Mouse (Mus musculus) heart, embryonic 14.5 days (tissue): ENCODE results near the gene Med29. TPM values are rescaled to one million over a fixed set of nuclear protein-coding genes. Genes with fewer than 3 reads are reported as not detected.

ENCODE experiments used
- ATAC-seq: fragments of 200-750 bp; cut with Nextera tagmentation; 2 replicates; pipeline ENCODE4 v1.8.0; 2017; ENCODE audit warnings: low read depth, moderate TSS enrichment; ENCODE audit not compliant: insufficient number of reproducible peaks, insufficient read depth, low FRiP score
- H3K27ac ChIP-seq, 2 experiments: fragments of 200-500 bp in 1 of 2; fragments of 300-500 bp in 1 of 2; sonication (generic) in 1 of 2; replicated peaks in 1 of 2; 2 replicates each; pipeline ENCODE4 v1.5.1; 2012 to 2014; ENCODE audit warnings: low read depth in 2 of 2, low read length in 2 of 2, control low read depth in 1 of 2, mild to moderate bottlenecking in 1 of 2, mixed read lengths in 1 of 2; ENCODE audit not compliant: control insufficient read depth in 1 of 2, insufficient read depth in 1 of 2
- H3K27me3 ChIP-seq: fragments of 300-500 bp; sonication (generic); 2 replicates; pipeline ENCODE4 v1.6.1; 2014; ENCODE audit warnings: mild to moderate bottlenecking, low read length, control low read depth; ENCODE audit not compliant: control insufficient read depth, insufficient read depth
- H3K36me3 ChIP-seq: fragments of 300-500 bp; sonication (generic); 2 replicates; pipeline ENCODE4 v1.6.1; 2014; ENCODE audit warnings: mild to moderate bottlenecking, control low read depth, low read length, mixed read lengths; ENCODE audit not compliant: control insufficient read depth, insufficient read depth
- H3K4me1 ChIP-seq, 2 experiments: fragments of 200-500 bp in 1 of 2; fragments of 300-500 bp in 1 of 2; sonication (generic) in 1 of 2; 2 replicates each; pipeline ENCODE4 v1.6.1; 2012 to 2014; ENCODE audit warnings: low read length in 2 of 2, control low read depth in 1 of 2, mixed read lengths in 1 of 2; ENCODE audit not compliant: control insufficient read depth in 2 of 2, insufficient read depth in 2 of 2
- H3K4me2 ChIP-seq: fragments of 300-500 bp; sonication (generic); 2 replicates; pipeline ENCODE4 v1.6.1; 2014; ENCODE audit warnings: mild to moderate bottlenecking, low read length
- H3K4me3 ChIP-seq, 2 experiments: fragments of 200-500 bp in 1 of 2; fragments of 300-500 bp in 1 of 2; sonication (generic) in 1 of 2; 2 replicates each; pipeline ENCODE4 v1.5.1; 2012 to 2014; ENCODE audit warnings: low read length in 2 of 2, mild to moderate bottlenecking in 2 of 2, control low read depth in 1 of 2, low read depth in 1 of 2, moderate library complexity in 1 of 2; ENCODE audit not compliant: control insufficient read depth in 1 of 2, insufficient read depth in 1 of 2
- H3K9ac ChIP-seq: fragments of 300-500 bp; sonication (generic); 2 replicates; pipeline ENCODE4 v1.6.1; 2014; ENCODE audit warnings: mild to moderate bottlenecking, low read length
- H3K9me3 ChIP-seq: fragments of 300-500 bp; sonication (generic); 2 replicates; pipeline ENCODE4 v1.6.1; 2016; ENCODE audit warnings: low read length, control low read depth; ENCODE audit not compliant: control insufficient read depth
- WGBS: fragments of 180-500 bp; shearing (Covaris S2); extraction: QIAGEN DNeasy Blood & Tissue Kit; methylation state at CpG from one replicate; pipeline ENCODE4 v1.1.7; 2014; 5-methylcytosine and 5-hydroxymethylcytosine counted together
- polyA plus RNA-seq: library from polyadenylated mRNA; unstranded; fragments of >200 nt; fragmentation: Nextera tagmentation; extraction: Ambion mirVana; gene quantifications from 2 replicates; pipeline ENCODE4 v1.2.1, GENCODE M21; 2014

Gene Med29
- polyA plus RNA-seq, 1 experiment from 2014 or later, result 57.7 TPM

DNA sequence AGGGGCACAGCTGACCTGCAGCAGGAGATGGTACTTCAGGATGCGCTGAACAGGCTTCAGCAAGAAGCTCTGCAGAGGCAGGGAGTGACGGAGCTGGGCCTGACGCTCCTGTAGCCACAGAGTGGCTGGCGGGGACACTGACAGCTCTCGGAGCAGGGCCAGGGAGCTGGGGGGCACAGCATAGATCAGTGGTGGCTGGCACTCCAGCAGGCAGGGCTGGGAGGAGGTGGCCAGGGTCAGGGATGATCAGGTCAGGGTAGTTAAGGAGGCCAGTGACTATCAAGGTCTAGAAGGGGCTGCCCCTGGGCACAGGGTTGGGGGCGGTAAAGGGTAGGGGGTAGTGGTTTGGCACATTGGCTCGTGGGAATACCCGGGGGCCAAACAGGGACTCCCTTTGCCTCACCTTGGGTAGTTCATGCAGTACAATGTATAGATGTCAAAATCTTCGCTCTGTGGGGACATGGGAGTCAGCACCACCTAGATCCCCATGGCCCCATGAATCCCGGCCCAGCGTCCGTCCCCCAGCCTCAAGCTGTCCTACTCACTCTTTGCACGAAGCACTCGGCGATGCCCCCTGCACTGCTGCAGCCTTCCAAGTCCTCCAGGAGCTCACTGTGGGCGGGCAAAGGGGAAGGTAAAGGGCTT, 24.1 kb downstream of the Med29 start:
- Histone ChIP-seq H3K9me3 (no peaks in the 10 kb centered on the region), H3K4me3 (no peak overlapping the region), H3K36me3 (peaks cover 68% of the 10 kb centered on the region), H3K4me2 (no peak overlapping the region), H3K27ac (no peak overlapping the region), H3K27me3 (no peaks in the 10 kb centered on the region), H3K4me1 (peaks cover 13 to 14% of the 10 kb centered on the region in 2 experiments), H3K9ac (no peak overlapping the region)
- 90% methylated on average over 16 of the region's 16 CpGs for WGBS
- no peak for ATAC-seq

DNA sequence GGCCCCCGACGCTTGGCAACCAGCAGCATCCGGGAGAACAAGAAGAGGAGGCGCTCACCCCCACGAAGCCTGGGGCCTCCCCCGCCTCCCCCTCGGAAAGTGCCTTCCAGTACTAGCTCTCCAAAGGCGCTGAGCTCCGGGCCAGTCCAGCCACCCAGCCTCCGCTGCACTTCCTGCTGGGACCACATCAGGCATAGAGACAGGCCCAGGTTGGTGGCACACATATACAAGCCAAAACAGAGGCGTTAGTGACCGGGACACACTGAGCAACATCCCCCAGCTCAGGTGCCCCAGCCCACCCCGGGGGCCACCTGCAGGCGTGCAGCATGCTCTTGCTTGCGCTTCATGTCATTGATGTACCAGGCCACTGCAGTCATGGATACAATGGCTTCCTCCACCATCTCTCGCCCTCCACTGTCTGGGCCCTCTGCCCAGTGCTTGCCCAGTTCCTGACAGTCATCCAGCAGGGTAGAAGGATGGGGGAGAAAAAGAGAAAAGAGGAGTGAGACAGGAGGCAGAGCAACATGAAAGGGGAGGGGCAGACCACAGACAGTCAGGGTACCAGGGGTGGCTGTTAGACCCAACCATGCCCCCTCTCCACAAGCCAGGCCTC, 24.7 kb downstream of the Med29 start:
- Histone ChIP-seq H3K4me3 (no peak overlapping the region), H3K4me2 (no peak overlapping the region), H3K27ac (no peak overlapping the region), H3K4me1 (peaks cover 13 to 14% of the 10 kb centered on the region in 2 experiments), H3K9me3 (no peaks in the 10 kb centered on the region), H3K9ac (no peak overlapping the region), H3K27me3 (no peaks in the 10 kb centered on the region), H3K36me3 (peaks cover 74% of the 10 kb centered on the region)
- 87% methylated on average over 16 of the region's 16 CpGs for WGBS
- no peak for ATAC-seq

DNA sequence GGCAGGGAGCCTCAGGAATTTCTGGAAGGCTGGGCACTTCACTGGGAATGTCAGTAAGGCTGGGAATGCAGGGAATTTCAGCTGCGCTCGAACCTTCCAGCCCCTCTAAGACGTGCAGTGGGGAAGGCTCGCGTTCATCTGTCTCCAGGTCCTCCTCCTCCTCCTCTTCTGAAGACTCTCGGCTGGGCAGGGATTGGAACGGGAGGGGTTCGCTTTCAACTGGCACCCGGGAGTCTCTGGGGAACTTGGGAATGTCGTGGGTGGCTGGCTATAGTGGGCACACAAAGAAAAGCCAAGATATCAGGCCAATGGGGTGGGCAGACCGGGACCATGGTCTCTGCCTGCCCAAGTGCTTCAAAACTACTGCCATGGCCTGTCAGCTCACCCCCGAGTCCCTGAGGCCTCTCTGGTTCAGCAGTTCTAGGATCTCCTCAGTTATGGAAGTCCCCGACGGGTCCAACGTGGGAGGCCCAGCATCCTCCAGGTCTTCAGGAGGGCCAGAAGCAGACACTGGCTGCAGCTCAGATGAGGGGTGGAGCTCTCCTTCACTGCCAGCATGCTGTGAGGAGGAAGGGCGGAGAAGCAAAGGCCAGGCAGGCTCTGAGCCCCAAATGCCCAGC, 30.0 kb downstream of the Med29 start:
- no peak overlapping the region for H3K9ac ChIP-seq
- H3K27ac ChIP-seq, result no peak overlapping the region
- H3K27me3 ChIP-seq, result no peaks in the 10 kb centered on the region
- ATAC-seq, result no peak
- 48% methylated on average over 16 of the region's 16 CpGs for WGBS
- no peak overlapping the region for H3K4me2 ChIP-seq
- peaks cover 11 to 18% of the 10 kb centered on the region in 2 experiments for H3K4me1 ChIP-seq
- H3K9me3 ChIP-seq, result no peaks in the 10 kb centered on the region
- H3K4me3 ChIP-seq, result no peak overlapping the region
- peaks cover 89% of the 10 kb centered on the region for H3K36me3 ChIP-seq

DNA sequence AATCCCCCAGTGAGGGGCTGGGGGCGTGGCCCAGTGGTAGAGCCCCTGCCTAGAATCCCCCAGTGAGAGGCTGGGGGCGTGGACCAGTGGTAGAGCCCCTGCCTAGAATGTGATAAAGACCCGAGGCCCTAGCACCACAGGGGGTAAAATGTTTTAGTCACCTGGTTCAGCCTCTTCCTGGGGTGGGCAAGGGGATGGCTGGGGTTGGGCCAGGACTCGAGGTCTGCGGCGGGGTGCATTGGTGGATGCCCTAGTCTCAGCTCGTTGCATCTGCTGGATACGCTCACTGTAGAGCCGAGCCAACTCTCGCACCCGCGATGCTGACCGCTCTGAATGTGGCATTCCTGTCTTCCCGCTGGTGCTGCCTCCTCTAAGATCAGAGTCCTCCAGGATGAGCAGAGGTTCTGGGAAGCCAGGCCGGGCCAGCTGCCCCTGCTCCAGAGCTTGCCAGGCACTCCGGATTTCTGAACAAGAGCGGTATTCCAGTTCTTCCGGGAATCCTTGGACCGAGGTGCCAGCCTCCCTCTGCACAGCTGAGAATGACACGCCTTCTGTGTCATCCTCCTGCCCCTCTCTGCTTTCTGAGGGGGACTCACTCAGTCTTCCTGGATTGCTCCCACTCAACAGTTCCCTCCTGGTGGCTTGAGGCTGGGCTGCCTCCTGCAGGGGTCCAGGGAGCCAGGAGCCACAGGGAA, 30.7 kb downstream of the Med29 start:
- Histone ChIP-seq H3K4me2 (no peak overlapping the region), H3K9me3 (no peaks in the 10 kb centered on the region), H3K27me3 (no peaks in the 10 kb centered on the region), H3K36me3 (peaks cover 82% of the 10 kb centered on the region), H3K27ac (no peak overlapping the region), H3K4me3 (no peak overlapping the region), H3K9ac (no peak overlapping the region), H3K4me1 (peaks cover 18 to 26% of the 10 kb centered on the region in 2 experiments)
- ATAC-seq, result no peak
- WGBS, result 86% methylated on average over 20 of the region's 20 CpGs

DNA sequence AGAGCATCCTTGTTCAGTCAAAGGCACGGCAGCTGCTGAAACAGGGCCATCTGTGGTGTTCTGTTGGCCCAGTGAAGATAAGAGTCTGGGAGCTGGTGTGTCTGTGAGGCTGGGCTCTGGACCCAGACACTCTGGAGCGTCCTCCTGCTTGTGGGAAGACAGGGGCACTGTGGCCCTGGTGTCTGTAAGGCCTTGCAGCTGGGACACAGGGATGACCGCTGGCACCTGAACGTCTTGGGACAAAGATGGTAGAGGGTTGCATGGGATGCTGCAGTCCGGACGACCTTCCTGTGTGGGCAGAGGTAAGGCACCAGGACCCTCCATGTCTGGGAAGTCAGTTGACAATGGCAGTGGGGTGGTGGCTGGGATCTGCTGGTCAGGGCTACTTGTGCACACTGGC, 32.2 kb downstream of the Med29 start:
- Histone ChIP-seq H3K9me3 (no peaks in the 10 kb centered on the region), H3K36me3 (peaks cover 68% of the 10 kb centered on the region), H3K27me3 (no peaks in the 10 kb centered on the region), H3K4me3 (no peak overlapping the region), H3K4me1 (peaks cover 21 to 32% of the 10 kb centered on the region in 2 experiments), H3K27ac (no peak overlapping the region; a peak in 1 of 4 replicates), H3K9ac (no peak overlapping the region), H3K4me2 (no peak overlapping the region)
- 80% methylated on average over 6 of the region's 6 CpGs for WGBS
- ATAC-seq, result no peak

DNA sequence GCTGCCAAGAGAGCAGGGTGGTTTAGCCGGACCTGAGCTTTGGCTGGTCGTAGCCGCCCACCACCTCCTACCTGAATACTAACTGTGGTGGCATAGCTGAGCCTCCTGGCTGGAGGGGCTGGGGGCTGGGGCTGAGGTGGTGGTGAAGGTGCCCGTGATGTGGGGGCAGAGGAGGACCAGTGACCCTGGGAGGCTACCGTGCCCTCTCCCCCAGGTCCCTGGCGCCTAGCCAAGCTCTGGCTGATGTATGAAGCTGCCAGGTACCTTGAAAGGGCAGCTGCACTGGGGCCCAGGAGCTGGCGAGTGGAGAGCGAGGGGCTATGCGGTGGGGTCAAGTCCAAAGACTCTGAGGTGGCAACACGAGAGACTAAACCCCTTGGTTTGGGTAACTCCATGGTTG, 32.7 kb downstream of the Med29 start:
- H3K4me3 ChIP-seq, result no peak overlapping the region
- peaks cover 67% of the 10 kb centered on the region for H3K36me3 ChIP-seq
- H3K27ac ChIP-seq, result no peak overlapping the region; a peak in 1 of 4 replicates
- H3K4me2 ChIP-seq, result no peak overlapping the region
- no peak overlapping the region for H3K9ac ChIP-seq
- 84% methylated on average over 10 of the region's 10 CpGs for WGBS
- no peaks in the 10 kb centered on the region for H3K9me3 ChIP-seq
- no peaks in the 10 kb centered on the region for H3K27me3 ChIP-seq
- H3K4me1 ChIP-seq, result peaks cover 21 to 32% of the 10 kb centered on the region in 2 experiments
- no peak for ATAC-seq

DNA sequence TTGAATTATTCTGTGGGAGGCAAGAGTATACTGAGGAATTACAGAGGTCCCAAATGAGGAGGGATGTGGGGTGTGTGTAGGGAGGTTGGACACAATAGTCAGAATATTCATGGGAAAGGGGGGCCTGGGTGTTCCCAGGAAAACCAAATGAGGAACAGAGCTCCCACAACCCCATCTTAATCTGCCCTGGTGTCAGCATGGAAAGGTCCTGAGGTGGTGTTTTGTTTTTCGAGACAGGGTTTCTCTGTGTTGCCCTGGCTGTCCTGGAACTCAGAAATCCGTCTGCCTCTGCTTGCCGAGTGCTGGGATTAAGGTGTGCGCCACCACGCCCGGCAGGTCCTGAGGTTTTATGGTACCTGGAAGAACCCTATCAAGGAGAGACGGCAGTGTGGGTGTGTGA, 34.1 kb downstream of the Med29 start:
- WGBS, result 51% methylated on average over 7 of the region's 7 CpGs
- Histone ChIP-seq H3K4me3 (no peak overlapping the region), H3K27me3 (no peaks in the 10 kb centered on the region), H3K27ac (peak overlapping the region; percentile 90 to 94), H3K36me3 (peaks cover 66% of the 10 kb centered on the region), H3K4me1 (peaks cover 21 to 32% of the 10 kb centered on the region in 2 experiments), H3K9me3 (no peaks in the 10 kb centered on the region), H3K4me2 (peak overlapping the region; percentile 52), H3K9ac (peak overlapping the region; percentile 62)
- ATAC-seq, result no peak
